Mouse (Mus musculus) megakaryocyte, adult 5-6 weeks (primary cell): ENCODE measurements around the gene BC034090. TPM values are rescaled to one million over a fixed set of nuclear protein-coding genes. Genes with fewer than 3 reads are reported as not detected.
A peak's percentile ranks its signal among the peaks of the same experiment; 100 is the strongest.
"Not testable (repeated sequence)": the region's sequence is repeated elsewhere in the genome, so short reads cannot be mapped to it uniquely, and the experiment has no call there.

Experiments
- ATAC-seq: 2 replicates; pipeline ENCODE4 v1.8.0; 2016; ENCODE audit warnings: mild to moderate bottlenecking, inconsistent platforms; ENCODE audit not compliant: poor library complexity, severe bottlenecking
- total RNA-seq, 2 experiments: library from RNA; stranded (forward) in 1 of 2; stranded (reverse) in 1 of 2; fragments of 153-499, 151-499 nt in 1 of 2; fragments of 221-1000, 200-1000 nt in 1 of 2; gene quantifications; 2 replicates each; pipeline versions ENCODE4 v1.2.3 to v1.2.4; 2015 to 2017

BC034090 gene
- total RNA-seq (2015) (not detected in 2 replicates), total RNA-seq (2017) (0.45 TPM in 1 of 2 replicates, not detected in the other)

DNA sequence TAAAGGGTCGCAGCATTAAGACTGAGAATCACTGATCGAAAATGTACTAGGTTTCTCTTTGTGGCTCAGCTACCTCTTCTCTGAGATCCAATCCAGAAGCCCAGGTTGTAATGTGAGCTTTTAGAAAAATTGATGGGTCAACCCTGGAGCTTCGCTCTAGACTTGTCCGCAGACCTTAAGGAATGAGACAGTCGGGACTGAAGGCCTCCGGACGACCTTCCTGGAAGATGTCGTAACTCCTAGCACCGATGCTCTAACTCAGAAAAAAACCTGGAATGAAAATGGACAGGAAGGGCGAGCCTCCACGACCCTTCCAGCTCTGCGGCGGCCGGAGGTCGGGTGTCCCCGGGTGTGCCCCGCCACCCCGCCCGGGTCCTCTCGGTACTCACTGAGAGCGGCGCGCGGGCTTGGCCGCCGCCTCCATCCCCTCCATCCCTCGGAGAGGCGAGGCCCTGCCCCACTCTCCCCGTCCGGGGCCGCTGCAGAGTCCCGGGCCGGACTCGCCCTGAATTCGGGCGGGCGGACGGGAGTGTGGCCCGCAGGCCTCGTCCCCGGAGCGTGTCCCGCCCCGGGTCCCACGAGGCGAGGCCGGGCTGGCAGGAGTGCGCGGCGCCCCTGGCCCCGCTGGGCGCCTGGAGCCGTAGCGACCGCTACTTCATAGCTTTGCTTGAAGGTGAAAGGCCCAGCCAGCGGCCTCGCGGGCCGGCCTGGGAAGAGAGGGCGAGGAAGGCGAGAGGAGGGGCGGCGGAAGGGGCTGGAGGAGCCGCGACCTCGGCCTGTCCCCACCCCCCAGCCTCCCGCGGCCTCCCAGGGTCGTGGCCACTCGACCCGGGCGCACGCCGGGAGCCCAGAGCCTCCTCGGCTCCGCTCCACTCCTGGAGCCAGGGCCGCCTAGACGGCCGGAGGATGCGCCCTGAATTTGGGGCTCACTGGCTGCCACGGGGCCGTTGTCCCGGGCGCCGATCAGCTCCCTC is at the start of gene BC034090:
BC034090 (minus strand) TSS at position 648 of the 974 bp plus-strand sequence.
- peak; percentile 46; the same call in 1 of the 2 replicates for ATAC-seq

DNA sequence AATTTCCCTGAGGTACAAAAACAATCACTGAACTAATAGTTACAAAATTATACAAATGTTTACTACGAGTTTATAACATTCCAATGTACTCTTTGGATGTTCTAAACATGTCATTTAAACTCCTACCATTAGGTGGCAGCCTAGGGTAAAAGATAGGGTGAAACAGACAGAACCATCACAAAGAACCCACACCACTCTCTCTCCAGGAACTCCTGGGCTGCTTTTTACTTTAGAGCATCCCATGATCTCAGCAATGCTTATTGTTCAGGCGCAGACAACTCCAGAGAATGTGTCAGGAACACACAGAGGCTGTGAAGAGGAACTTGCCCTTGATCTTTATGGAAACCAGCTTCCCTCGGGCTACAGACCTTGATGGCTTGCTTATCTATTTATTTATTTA is 49.2 kb upstream of the BC034090 start:
- ATAC-seq: peak; percentile 95

GRCm38 (mm10) chr1:155289411-155289810 is 45.2 kb upstream of the BC034090 start:
- ATAC-seq: no peak

- no peak for ATAC-seq
These were observed 43.8 kb upstream of the BC034090 start for GRCm38 (mm10) chr1:155288033-155288432.

DNA sequence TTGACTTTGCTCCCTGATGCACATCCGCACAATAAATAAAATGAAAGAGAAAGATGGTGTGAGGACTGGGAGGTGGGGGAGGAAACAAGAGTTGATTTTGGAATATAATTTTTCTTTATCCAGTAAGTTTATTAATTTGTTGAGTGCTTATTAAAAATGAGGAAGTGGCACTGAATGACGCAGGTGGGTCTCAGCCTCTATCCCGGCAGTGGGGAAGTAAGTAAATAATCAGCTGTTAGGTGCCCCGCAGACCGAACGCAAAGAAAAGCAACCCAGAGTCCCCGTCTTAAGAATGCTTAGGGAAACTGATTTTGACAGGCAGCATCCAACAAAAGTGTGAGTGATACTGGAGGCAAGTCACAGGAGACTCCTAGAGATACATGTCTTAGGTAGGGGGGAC is 39.6 kb upstream of the BC034090 start:
- peak; percentile 58 for ATAC-seq

GRCm38 (mm10) chr1:155281003-155281793 is 37.0 kb upstream of the BC034090 start:
- peak; percentile 84 for ATAC-seq

- ATAC-seq: no peak
These were observed 36.1 kb upstream of the BC034090 start for GRCm38 (mm10) chr1:155280306-155280705.

DNA sequence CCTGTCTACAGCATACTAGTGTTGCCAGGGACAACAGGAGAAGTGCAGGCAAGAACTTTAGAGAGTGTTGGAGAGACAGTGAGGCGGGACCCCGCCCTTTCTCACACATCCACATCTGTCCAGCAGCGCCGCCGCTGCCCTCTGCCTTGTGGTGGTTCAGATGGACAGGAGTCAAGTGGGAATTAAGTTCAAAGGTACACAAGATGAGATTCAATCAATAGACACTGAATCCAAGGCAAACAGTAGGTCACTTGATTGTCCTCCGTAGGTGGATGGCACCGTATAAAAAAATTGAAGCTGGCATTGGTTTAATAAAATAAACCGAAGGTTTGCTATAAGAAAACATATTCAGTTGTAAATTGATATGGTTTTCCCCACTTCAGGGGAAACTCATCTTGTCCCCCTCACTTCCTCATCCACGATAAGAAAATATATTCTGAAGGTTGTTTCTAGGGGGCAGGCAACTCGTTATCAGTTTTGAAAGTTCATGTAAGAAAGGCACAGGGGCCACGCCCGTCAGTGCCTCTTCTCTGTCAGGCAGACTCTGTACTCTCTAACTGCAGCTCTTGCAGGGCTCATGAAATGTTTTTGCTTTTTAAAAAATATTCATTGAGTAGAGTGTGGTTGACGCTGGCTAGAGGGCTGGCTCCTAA is 32.3 kb upstream of the BC034090 start:
- ATAC-seq: no peak

DNA sequence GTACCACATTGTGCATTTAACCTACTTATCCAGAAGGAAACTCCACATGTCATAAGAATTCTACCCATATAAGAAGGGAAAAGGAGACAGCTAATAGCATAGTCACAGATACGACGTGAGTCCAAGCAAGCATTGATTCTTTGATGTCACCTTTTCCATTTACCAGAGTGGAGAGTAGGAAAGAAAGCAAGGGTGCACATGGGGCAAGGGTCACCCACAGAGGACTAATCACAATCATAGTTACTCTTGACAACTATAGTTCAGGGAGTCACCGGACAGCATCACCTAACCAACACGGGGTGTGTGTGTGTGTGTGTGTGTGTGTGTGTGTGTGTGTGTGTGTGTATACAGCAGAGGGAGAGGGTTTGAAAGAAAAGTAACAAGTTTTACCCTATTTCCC is 31.5 kb upstream of the BC034090 start:
- no peak for ATAC-seq

DNA sequence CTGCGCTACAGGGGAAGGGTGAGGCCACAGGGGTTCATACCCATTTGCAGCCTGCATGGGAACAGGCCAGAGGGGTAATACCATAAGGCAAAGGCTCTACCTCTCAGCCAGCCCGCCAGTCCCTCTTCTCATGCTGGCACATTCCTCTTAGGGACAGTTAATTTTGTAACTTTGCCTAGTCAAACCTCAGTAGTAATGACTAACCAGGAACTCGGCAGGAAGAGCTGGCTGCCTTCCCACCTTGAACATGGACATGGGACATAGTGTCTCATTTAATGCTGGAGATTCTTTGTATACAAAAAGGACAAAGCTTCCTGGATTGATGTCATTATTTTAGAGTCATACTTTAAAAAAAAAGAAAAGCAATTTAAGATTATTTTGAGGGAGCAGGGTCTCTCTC is 30.7 kb upstream of the BC034090 start:
- no peak for ATAC-seq

- peak; percentile 88 for ATAC-seq
These were observed 28.7 kb upstream of the BC034090 start for GRCm38 (mm10) chr1:155272953-155273352.

GRCm38 (mm10) chr1:155262496-155262895 is 18.3 kb upstream of the BC034090 start:
- not testable (repeated sequence) for ATAC-seq

DNA sequence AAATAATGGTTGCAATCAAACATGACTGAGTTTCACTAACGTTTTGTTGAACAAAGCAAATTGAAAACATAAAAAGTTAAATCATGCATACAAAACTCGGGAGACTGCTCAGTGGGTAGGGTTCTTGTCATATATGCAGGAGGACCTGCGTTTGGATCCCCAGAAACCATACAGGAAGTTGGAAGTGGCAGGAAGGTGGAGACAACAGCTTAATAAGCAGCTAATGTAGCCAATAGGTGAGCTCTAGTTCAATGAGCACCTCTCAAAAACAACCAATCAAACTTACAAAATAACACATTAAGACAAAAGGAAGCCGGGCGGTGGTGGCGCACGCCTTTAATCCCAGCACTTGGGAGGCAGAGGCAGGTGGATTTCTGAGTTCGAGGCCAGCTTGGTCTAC is 10.1 kb upstream of the BC034090 start:
- ATAC-seq: no peak

GRCm38 (mm10) chr1:155253126-155253525 is 8.9 kb upstream of the BC034090 start:
- ATAC-seq: no peak

DNA sequence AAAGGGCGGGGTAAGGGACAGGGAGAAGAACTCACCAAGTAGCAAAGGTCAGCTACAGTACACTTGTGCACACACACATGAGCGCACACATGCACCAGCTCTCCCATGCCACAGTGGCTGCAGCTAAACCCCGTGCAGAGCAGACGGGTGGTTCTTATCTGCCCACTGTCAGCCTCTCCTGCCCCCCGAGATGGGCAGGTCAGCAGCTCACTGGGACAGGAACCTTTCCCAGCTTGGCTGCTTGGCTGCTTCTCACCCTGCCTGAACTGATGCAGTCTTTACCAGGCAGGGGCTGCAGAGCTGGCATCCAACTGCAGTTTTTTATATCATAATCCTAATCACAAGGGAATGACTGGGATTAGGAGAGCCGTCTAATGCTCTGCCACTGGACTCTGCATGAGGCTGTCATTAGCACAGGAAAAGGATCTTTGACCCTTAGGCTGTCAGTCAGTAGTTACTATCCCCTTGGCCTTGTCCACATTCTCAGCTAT is 8.4 kb upstream of the BC034090 start:
- no peak for ATAC-seq

- no peak for ATAC-seq
These were observed 7.4 kb upstream of the BC034090 start for GRCm38 (mm10) chr1:155251596-155251995.

GRCm38 (mm10) chr1:155250531-155251135 is 6.4 kb upstream of the BC034090 start:
- no peak for ATAC-seq

DNA sequence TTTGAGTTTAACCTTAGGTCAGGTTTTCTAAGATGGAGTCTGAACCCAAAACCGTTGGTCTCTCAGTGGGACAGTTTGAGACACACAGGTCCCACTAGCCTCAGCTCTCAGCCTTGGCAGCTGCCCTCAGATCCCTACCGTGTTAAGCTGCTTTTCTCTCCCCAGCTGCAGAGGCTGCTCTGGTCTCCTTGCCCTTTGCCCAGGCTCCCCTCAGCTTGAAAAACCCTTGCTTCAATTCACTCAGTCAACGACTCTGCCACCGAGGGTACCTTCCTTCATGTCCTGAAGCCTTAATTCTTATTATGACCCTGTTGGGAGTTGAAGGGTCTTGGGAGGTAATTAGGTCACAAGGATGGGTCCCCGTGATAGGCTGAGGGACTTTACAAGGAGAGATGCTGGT is 5.7 kb upstream of the BC034090 start:
- no peak for ATAC-seq

DNA sequence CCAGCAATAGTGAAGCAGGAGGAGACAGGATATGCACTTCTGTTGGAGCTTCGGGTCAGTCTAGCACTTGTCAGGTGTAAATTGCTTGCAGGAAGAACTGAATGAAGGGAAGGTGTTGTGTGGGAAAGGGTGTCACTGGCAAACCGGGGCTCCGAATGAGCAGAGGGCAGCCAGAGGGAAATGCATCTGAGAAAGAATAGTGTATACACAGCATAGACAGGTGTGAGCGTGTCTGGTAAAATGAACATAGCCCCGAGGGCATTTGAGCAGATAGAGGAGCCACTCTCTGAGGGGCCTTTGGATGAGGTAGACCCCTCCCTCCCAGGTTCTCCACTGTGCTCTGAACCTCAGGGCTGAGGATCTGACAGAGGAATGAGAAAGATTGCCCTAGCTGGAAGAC is 3.8 kb upstream of the BC034090 start:
- ATAC-seq: no peak

- no peak for ATAC-seq
These were observed 3.2 kb upstream of the BC034090 start for GRCm38 (mm10) chr1:155247441-155247840.
